Mouse (Mus musculus) Patski (cell line): ENCODE measurements around the gene Mrnip. TPM values are rescaled to one million over a fixed set of nuclear protein-coding genes. Genes with fewer than 3 reads are reported as not detected.

Experiments used
- ATAC-seq: fragments of 100-300 bp; one replicate; pipeline ENCODE4 v1.8.0; 2021
- CTCF ChIA-PET: fragments of 350-600 bp; sonication (Branson Sonifier 250); formaldehyde crosslinking; loops from one replicate; lab custom pipeline; 2022; ENCODE audit warnings: inconsistent platforms; lab: Charles Lee
- POLR2A ChIA-PET: fragments of 350-600 bp; sonication (Branson Sonifier 250); formaldehyde crosslinking; loops from one replicate; lab custom pipeline; 2022; ENCODE audit warnings: antibody characterized with exemption, inconsistent platforms; lab: Charles Lee
- DNase-seq: peaks from one replicate; pipeline ENCODE4 v3.0.0-alpha.2; 2011; ENCODE audit warnings: low read depth, low spot score
- H3K27me3 ChIP-seq: fragments of 371-371 bp; one replicate; pipeline ENCODE4 v1.5.1; 2021
- CTCF ChIP-seq: fragments of 100-300 bp; IDR thresholded peaks from one replicate; pipeline ENCODE4 v1.5.1; 2021
- in situ Hi-C: fragments of 300-500 bp; cut with MboI; formaldehyde crosslinking; loops from 3 replicates; pipeline ENCODE4 v1.11.1; 2018; ENCODE audit warnings: low pct_unique_long_range_greater_than_20kb, mixed read lengths
- polyA plus RNA-seq: library from polyadenylated mRNA; unstranded; gene quantifications from one replicate; pipeline ENCODE4 v1.2.3, GENCODE M21; 2021

Gene Mrnip
- polyA plus RNA-seq, 1 experiment from 2014 or later = 5.9 TPM

- TF ChIP-seq CTCF = no peak
- POLR2A ChIA-PET = no interaction called here
- no peaks in the 10 kb centered on the region for H3K27me3 ChIP-seq
- CTCF ChIA-PET = interaction anchor here (1.0 to 1.5 kb wide), 2 partner anchors 8 to 16 kb away, joined by 3 to 7 read pairs; no protein-coding TSS in a partner anchor
- in situ Hi-C loops = no loop called here
- no peak for ATAC-seq
- DNase-seq = no peak
These were observed 28.1 kb upstream of the Mrnip start for GRCm38 (mm10) chr11:50146121-50146520.

DNA sequence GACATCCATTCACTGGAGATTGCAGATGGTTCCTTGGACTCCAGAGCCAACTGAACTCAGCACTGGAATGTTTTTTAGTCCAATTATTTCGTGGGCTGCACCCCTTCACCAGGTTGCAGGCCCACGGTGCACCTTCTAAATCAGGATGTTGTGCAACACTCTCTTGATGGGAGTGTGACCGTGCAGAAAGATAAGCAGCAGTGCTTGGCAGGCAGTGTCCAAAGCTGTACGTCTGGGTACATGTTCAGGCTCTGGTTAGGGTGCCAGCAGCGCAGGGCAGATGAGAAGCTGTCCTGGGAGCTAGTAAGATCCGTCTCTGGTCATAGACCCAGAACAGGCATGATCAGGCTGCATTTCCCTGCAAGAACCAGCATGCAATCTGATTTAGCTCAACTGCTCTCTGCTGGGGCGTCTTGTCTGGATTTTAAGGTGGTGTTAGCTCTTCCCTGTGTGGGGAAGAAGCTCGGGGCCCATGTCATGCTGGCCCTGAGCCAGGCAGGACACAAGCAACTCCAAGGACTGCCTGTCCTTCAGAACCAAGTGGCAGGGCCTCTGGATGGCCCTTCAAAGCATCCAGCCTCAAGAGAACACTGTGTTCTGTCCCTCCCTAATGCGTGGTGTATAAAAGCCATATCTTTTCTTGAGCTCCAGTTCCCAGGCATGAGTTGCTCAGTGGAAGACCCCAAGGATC is 26.8 kb upstream of the Mrnip start:
- DNase-seq (no peak), ATAC-seq (no peak)
- TF ChIP-seq CTCF = no peak
- ChIA-PET POLR2A (interaction anchor here (0.8 to 0.9 kb wide), 2 partner anchors 9 to 15 kb away, joined by 3 read pairs; no protein-coding TSS in a partner anchor), CTCF (interaction anchor here (1.2 to 2.2 kb wide), 2 partner anchors 14 to 17 kb away, joined by 4 to 7 read pairs; partner anchors contain the start of gene Tbc1d9b)
- in situ Hi-C loops = no loop called here
- no peaks in the 10 kb centered on the region for H3K27me3 ChIP-seq

DNA sequence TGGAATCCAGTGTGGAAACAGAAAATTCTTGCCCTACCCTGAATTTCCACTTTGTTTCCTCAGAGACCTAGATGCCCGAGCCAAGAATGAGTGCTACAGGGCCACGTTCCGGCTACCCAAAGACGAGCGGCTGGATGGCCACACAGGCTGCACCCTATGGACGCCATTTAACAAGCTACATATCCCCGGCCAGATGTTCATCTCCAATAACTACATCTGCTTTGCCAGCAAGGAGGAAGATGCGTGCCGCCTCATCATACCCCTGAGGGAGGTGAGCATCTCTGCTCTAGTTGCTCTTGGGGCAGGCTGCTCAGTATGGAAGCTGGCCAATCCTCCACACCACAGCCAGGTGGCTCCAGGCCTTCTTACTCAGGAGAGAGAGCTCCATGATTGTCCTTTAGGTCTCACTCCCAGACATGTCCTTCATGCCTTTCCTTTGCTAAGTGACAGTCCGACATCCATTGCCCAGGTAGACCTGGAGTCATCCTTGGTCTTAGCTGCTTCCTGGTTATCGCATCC is 26.2 kb upstream of the Mrnip start:
- ATAC-seq (no peak), DNase-seq (no peak)
- POLR2A ChIA-PET = interaction anchor here (0.8 to 0.9 kb wide), 2 partner anchors 9 to 14 kb away, joined by 3 read pairs; no protein-coding TSS in a partner anchor
- in situ Hi-C loops = no loop called here
- CTCF ChIA-PET = interaction anchor here (2.2 kb wide), 1 partner anchor 13 kb away, joined by 7 read pairs; no protein-coding TSS in a partner anchor
- no peak for TF ChIP-seq CTCF
- H3K27me3 ChIP-seq = no peaks in the 10 kb centered on the region

GRCm38 (mm10) chr11:50149200-50149599 is 25.0 kb upstream of the Mrnip start:
- no peak for DNase-seq
- TF ChIP-seq CTCF = no peak
- POLR2A ChIA-PET = no interaction called here
- no peaks in the 10 kb centered on the region for H3K27me3 ChIP-seq
- in situ Hi-C loops = no loop called here
- CTCF ChIA-PET = no interaction called here
- no peak for ATAC-seq

- TF ChIP-seq CTCF = no peak
- DNase-seq = no peak
- POLR2A ChIA-PET = no interaction called here
- H3K27me3 ChIP-seq = no peaks in the 10 kb centered on the region
- CTCF ChIA-PET = no interaction called here
- no peak for ATAC-seq
- in situ Hi-C loops = no loop called here
These were observed 24.6 kb upstream of the Mrnip start for GRCm38 (mm10) chr11:50149603-50150150.

DNA sequence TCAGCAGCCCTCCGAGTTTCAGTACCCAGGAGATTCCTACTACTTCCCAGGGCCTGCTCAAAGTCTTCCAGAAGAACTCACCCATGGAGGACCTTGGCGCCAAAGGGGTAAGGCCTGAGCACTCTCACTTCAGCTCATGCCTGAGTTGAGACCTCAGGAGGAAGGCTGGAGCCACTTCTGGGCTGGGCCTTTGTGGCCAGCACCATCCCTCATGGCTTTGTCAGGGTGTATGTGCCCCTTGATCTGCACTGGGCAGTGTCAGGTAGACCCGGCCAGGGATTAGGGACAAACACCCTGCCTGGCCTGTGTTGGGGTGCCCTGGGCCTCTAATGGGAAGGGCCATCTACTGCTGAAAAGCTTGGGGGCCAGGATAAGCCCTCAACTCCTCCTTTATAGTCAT is 22.9 kb upstream of the Mrnip start:
- ATAC-seq = no peak

GRCm38 (mm10) chr11:50154166-50154565 is 20.1 kb upstream of the Mrnip start:
- in situ Hi-C loops = no loop called here
- no peaks in the 10 kb centered on the region for H3K27me3 ChIP-seq
- POLR2A ChIA-PET = no interaction called here
- no peak for ATAC-seq
- CTCF ChIA-PET = interaction anchor here (1.1 to 2.9 kb wide), 4 partner anchors 8 to 23 kb away, joined by 3 to 17 read pairs (median 8); partner anchors contain the start of gene Tbc1d9b
- TF ChIP-seq CTCF = no peak
- DNase-seq = no peak

More for the DNA sequence above, 22.9 kb upstream of the Mrnip start:
- TF ChIP-seq CTCF = no peak
- ChIA-PET POLR2A (no interaction called here), CTCF (interaction anchor here (1.2 kb wide), 1 partner anchor 11 kb away, joined by 4 read pairs; no protein-coding TSS in a partner anchor)
- no peaks in the 10 kb centered on the region for H3K27me3 ChIP-seq
- DNase-seq = no peak
- in situ Hi-C loops = no loop called here

DNA sequence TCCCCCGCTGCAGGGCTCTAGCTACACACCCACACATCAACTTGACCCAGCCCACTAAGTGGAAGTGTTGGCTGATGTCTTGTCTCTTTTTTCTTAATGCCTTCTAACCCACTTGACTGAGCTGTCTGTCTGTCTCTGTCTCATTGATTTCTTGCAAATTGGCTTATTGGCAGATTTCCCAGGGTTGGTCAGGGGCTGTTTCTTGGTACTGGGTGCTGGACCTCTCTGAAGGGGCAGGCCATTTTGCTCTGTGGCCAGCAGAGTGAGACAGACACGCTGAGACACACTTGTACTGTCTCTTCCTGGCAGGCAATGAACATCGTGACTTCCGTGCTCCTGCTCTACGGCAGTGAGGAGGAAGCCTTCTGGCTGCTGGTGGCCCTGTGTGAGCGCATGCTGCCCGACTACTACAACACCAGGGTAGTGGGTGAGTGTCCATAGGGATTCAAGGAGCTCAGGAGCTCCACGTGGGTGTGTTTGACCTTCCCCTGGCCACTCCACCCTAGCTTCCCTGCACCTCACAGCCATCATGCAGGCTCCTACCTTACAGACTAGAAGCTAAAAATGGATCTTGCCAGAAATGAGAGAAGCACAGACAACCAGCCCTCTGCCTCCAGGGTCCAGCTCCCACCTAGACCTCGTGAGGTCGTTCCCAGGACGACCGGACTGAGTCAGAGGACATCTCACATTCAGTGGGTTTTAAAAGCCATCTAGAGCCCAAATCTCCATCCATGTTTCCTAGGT is 19.3 kb upstream of the Mrnip start:
- POLR2A ChIA-PET = no interaction called here
- H3K27me3 ChIP-seq = no peaks in the 10 kb centered on the region
- DNase-seq (no peak), ATAC-seq (no peak)
- CTCF ChIA-PET = interaction anchor here (0.7 to 2.9 kb wide), 3 partner anchors 9 to 24 kb away, joined by 3 to 13 read pairs (median 3); partner anchors contain the start of gene Tbc1d9b
- in situ Hi-C loops = no loop called here
- TF ChIP-seq CTCF = no peak

DNA sequence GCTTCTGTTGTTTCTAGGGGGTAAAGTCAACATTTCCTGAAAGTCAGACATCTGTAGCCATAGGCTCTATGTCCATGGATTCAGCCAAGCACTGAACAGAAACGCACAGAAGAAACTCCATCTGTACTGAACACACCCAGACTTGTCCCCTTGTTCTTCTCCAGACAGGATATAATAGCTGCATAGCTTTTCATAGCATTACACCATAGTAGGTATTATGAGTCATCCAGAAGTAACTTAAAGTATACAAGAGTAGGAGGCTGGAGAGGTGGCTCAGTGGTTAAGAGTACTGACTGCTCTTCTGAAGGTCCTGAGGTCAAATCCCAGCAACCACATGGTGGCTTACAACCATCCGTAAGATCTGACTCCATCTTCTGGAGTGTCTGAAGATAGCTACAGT is 18.5 kb upstream of the Mrnip start:
- in situ Hi-C loops = no loop called here
- CTCF ChIA-PET = no interaction called here

DNA sequence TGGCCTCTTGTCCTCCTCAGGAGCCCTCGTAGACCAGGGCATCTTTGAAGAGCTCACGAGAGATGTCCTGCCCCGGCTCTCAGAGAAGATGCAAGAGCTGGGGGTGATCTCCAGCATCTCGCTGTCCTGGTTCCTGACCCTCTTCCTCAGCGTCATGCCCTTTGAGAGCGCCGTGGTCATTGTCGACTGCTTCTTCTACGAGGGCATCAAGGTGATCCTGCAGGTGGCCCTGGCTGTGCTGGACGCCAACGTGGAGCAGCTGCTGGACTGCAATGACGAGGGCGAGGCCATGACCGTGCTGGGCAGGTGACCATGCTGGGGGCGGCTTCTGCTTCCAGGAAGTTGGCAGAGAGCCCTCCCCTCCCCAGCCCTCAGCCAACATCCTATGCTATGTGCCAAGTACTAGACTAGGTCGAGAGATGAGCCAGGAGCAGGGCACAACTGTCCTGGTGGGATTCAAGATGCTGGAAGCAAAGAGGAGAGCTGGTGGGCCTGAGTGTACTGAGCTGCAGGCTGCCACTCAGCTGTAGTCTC is 17.5 kb upstream of the Mrnip start:
- TF ChIP-seq CTCF = no peak
- ATAC-seq = no peak
- in situ Hi-C loops = no loop called here
- POLR2A ChIA-PET = interaction anchor here (0.8 to 1.0 kb wide), 2 partner anchors 9 to 19 kb away, joined by 3 read pairs; no protein-coding TSS in a partner anchor
- DNase-seq = no peak
- CTCF ChIA-PET = no interaction called here
- H3K27me3 ChIP-seq = no peaks in the 10 kb centered on the region

More for the DNA sequence above, 18.5 kb upstream of the Mrnip start:
- DNase-seq = no peak
- POLR2A ChIA-PET = interaction anchor here (1.0 kb wide), 1 partner anchor 20 kb away, joined by 3 read pairs; no protein-coding TSS in a partner anchor
- no peak for TF ChIP-seq CTCF
- ATAC-seq = peak; percentile 40
- no peaks in the 10 kb centered on the region for H3K27me3 ChIP-seq
